ENCODE assay signal across 8 mouse cellular contexts in genomic region chr11:70227126-70227525, GRCm38 (mm10). TPM values are rescaled to one million over a fixed set of nuclear protein-coding genes. Genes with fewer than 3 reads are reported as not detected.
A peak's percentile ranks its signal among the peaks of the same experiment; 100 is the strongest.
DNase-seq lines count a peak whose midpoint lies in the region; ATAC-seq lines count a peak whose summit lies in the region.
"Had no signal": no experiment of that assay in that cellular context is flagged by ENCODE, and none has a peak within 500 bp of the region (broad histone marks: within the 10 kb centered on the region; RNA-seq: fewer than 3 reads in every experiment).

No protein-coding gene starts in this region.

- peak overlapping the region; percentile 26 for H3K4me3 ChIP-seq in forebrain, embryonic 13.5 days
- H3K4me3 ChIP-seq in intestine, embryonic 15.5 days (replicated peaks), result peak overlapping the region; percentile 30
- peak overlapping the region; percentile 25 for H3K4me3 ChIP-seq in neural tube, embryonic 13.5 days

- peak overlapping the region; percentile 54 for H3K4me2 ChIP-seq in forebrain, embryonic 13.5 days
- peak overlapping the region; percentile 57 for H3K4me2 ChIP-seq in intestine, embryonic 15.5 days (replicated peaks)
- H3K4me2 ChIP-seq in neural tube, embryonic 13.5 days, result peak overlapping the region; percentile 50

- intact Hi-C loops in left cerebral cortex, postnatal 14 days (cut with DNase I), result no loop called here

- H3K4me1 ChIP-seq in forebrain, embryonic 13.5 days, result peaks cover 46% of the 10 kb centered on the region
- H3K4me1 ChIP-seq in intestine, embryonic 15.5 days (replicated peaks), result peaks cover 28% of the 10 kb centered on the region
- H3K4me1 ChIP-seq in neural tube, embryonic 13.5 days (replicated peaks), result peaks cover 40% of the 10 kb centered on the region

- no peaks in the 10 kb centered on the region for H3K36me3 ChIP-seq in forebrain, embryonic 13.5 days (ENCODE audit: poor library complexity, severe bottlenecking)
- no peaks in the 10 kb centered on the region for H3K36me3 ChIP-seq in intestine, embryonic 15.5 days
- no peaks in the 10 kb centered on the region for H3K36me3 ChIP-seq in neural tube, embryonic 13.5 days

- DNase-seq in left cerebral cortex, postnatal 14 days (ENCODE audit: low spot score in 2 of 2), result peak; percentile 59 to 71
- no peak for DNase-seq in left cerebral cortex, adult 18-20 months (ENCODE audit: low spot score in 2 of 2)
- no peak for DNase-seq in embryo, embryonic 10.5 days (ENCODE audit: low spot score)
- no peak for DNase-seq in adrenal gland, adult (ENCODE audit: inconsistent age in 2 of 2, low spot score in 1 of 2)

- H3K9me3 ChIP-seq in forebrain, embryonic 13.5 days (replicated peaks), result no peaks in the 10 kb centered on the region
- H3K9me3 ChIP-seq in intestine, embryonic 15.5 days, result no peaks in the 10 kb centered on the region
- no peaks in the 10 kb centered on the region for H3K9me3 ChIP-seq in neural tube, embryonic 13.5 days

- peak overlapping the region; percentile 43; the same call in 1 of the 2 replicates for H3K9ac ChIP-seq in forebrain, embryonic 13.5 days
- no peak overlapping the region; the same call in 1 of the 2 replicates for H3K9ac ChIP-seq in intestine, embryonic 15.5 days
- peak overlapping the region; percentile 52 for H3K9ac ChIP-seq in neural tube, embryonic 13.5 days

- no peak for ATAC-seq in forebrain, embryonic 13.5 days
- no peak for ATAC-seq in intestine, embryonic 15.5 days
- ATAC-seq in neural tube, embryonic 13.5 days (ENCODE audit: low read depth), result no peak
- ATAC-seq: Patski had no signal

- WGBS in forebrain, embryonic 13.5 days, result 34% methylated on average over 5 of the region's 5 CpGs
- WGBS in intestine, embryonic 15.5 days, result 29% methylated on average over 5 of the region's 5 CpGs
- WGBS in neural tube, embryonic 13.5 days, result 24% methylated on average over 5 of the region's 5 CpGs

- H3K27me3 ChIP-seq in forebrain, embryonic 13.5 days, result peaks cover 72% of the 10 kb centered on the region
- H3K27me3 ChIP-seq in intestine, embryonic 15.5 days (replicated peaks), result peaks cover 23% of the 10 kb centered on the region
- H3K27me3 ChIP-seq in neural tube, embryonic 13.5 days, result peaks cover 83% of the 10 kb centered on the region

- no peak overlapping the region for H3K27ac ChIP-seq in forebrain, embryonic 13.5 days
- H3K27ac ChIP-seq in intestine, embryonic 15.5 days, result no peak overlapping the region
- H3K27ac ChIP-seq in neural tube, embryonic 13.5 days (replicated peaks), result no peak overlapping the region

RNA-seq across cellular contexts. Expression of gene Bcl6b, which starts 2.5 kb away (rescaled TPM):
- 1 to 10 TPM; 5.1 to 5.3 TPM for total RNA-seq in left cerebral cortex, postnatal 14 days (2021)
- 1 to 10 TPM; 1.2 to 3.2 TPM for total RNA-seq in left cerebral cortex, adult 18-20 months (2021)
- polyA plus RNA-seq in forebrain, embryonic 13.5 days (2015; fragmentation: Nextera tagmentation; extraction: Ambion mirVana), result 4.3 and 4.7 TPM in 2 replicates
- polyA plus RNA-seq in intestine, embryonic 15.5 days (2015; fragmentation: Nextera tagmentation; extraction: Ambion mirVana), result 11.1 and 11.9 TPM in 2 replicates
- 6.0 and 6.1 TPM in 2 replicates for polyA plus RNA-seq in neural tube, embryonic 13.5 days (2015; fragmentation: Nextera tagmentation; extraction: Ambion mirVana)
- polyA plus RNA-seq: Patski had no signal

RNA-seq across cellular contexts. Expression of gene Slc16a13, which starts 6.3 kb away (rescaled TPM):
- 10 to 100 TPM in 1 of 2 experiments, 1 to 10 TPM in 1; 8.3 to 10.4 TPM for total RNA-seq in left cerebral cortex, postnatal 14 days (2021)
- total RNA-seq in left cerebral cortex, adult 18-20 months (2021), result 1 to 10 TPM; 5.2 to 8.0 TPM
- polyA plus RNA-seq in forebrain, embryonic 13.5 days (2015; fragmentation: Nextera tagmentation; extraction: Ambion mirVana), result 13.4 and 14.8 TPM in 2 replicates
- polyA plus RNA-seq in intestine, embryonic 15.5 days (2015; fragmentation: Nextera tagmentation; extraction: Ambion mirVana), result 13.2 and 16.0 TPM in 2 replicates
- polyA plus RNA-seq in neural tube, embryonic 13.5 days (2015; fragmentation: Nextera tagmentation; extraction: Ambion mirVana), result 14.7 and 15.8 TPM in 2 replicates

RNA-seq across cellular contexts. Expression of gene 0610010K14Rik, which starts 10.6 kb away (rescaled TPM):
- 10 to 100 TPM; 41.3 to 54.2 TPM for total RNA-seq in left cerebral cortex, postnatal 14 days (2021)
- 10 to 100 TPM; 44.6 to 47.2 TPM for total RNA-seq in left cerebral cortex, adult 18-20 months (2021)
- 226 and 229 TPM in 2 replicates for polyA plus RNA-seq in forebrain, embryonic 13.5 days (2015; fragmentation: Nextera tagmentation; extraction: Ambion mirVana)
- 133 and 138 TPM in 2 replicates for polyA plus RNA-seq in intestine, embryonic 15.5 days (2015; fragmentation: Nextera tagmentation; extraction: Ambion mirVana)
- polyA plus RNA-seq in neural tube, embryonic 13.5 days (2015; fragmentation: Nextera tagmentation; extraction: Ambion mirVana), result 161 and 174 TPM in 2 replicates

RNA-seq across cellular contexts. Expression of gene Gm21988, which starts 12.5 kb away (rescaled TPM):
- 1 to 10 TPM; 5.9 to 7.3 TPM for total RNA-seq in left cerebral cortex, postnatal 14 days (2021)
- 1 to 10 TPM; 3.0 to 4.8 TPM for total RNA-seq in left cerebral cortex, adult 18-20 months (2021)
- polyA plus RNA-seq in forebrain, embryonic 13.5 days (2015; fragmentation: Nextera tagmentation; extraction: Ambion mirVana), result 10.7 and 12.1 TPM in 2 replicates
- 8.8 and 10.6 TPM in 2 replicates for polyA plus RNA-seq in intestine, embryonic 15.5 days (2015; fragmentation: Nextera tagmentation; extraction: Ambion mirVana)
- 17.0 and 18.3 TPM in 2 replicates for polyA plus RNA-seq in neural tube, embryonic 13.5 days (2015; fragmentation: Nextera tagmentation; extraction: Ambion mirVana)

RNA-seq across cellular contexts. Expression of gene Rnasek, which starts 12.5 kb away (rescaled TPM):
- 100 to 1,000 TPM; 291 TPM for total RNA-seq in left cerebral cortex, postnatal 14 days (2021)
- 100 to 1,000 TPM; 269 to 280 TPM for total RNA-seq in left cerebral cortex, adult 18-20 months (2021)
- polyA plus RNA-seq in forebrain, embryonic 13.5 days (2015; fragmentation: Nextera tagmentation; extraction: Ambion mirVana), result 227 and 236 TPM in 2 replicates
- polyA plus RNA-seq in intestine, embryonic 15.5 days (2015; fragmentation: Nextera tagmentation; extraction: Ambion mirVana), result 196 and 226 TPM in 2 replicates
- polyA plus RNA-seq in neural tube, embryonic 13.5 days (2015; fragmentation: Nextera tagmentation; extraction: Ambion mirVana), result 362 and 382 TPM in 2 replicates

Comparison
In these comparisons a context has a peak if more than half of its experiments do, and no peak if none do; other contexts are left out.
1. DNase-seq: peak in left cerebral cortex, postnatal 14 days (2 of 2); none in left cerebral cortex, adult 18-20 months (0 of 2), embryo, embryonic 10.5 days (single experiment) and adrenal gland, adult (0 of 2).
2. Peak in every context shown above with its lines, with median percentiles within 50 percentile points of each other: H3K4me2 ChIP-seq and H3K4me3 ChIP-seq.